Mouse (Mus musculus): ENCODE results near the gene Maml2.

DNA sequence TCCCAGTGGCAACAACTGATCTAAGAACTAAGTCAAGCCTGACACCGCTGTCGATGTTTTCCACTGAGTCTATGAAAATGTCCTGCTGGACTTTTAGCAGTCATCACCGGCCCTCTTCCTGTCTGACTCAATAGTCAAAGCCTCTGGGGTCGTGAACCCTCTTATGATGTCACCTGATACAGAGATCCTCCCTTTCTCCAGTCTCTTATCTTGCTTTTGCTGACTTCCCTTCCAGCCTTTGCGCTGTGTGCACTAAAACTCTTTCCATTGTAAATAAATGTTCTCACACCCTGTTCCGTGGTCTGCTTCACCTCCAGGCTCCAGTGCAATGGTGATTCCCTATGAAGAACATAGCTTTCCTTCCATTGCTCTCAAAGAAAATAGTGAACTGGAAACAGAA lies 132.5 kb downstream of the Maml2 start:
- TF ChIP-seq EP300 (optimal IDR thresholded peaks at IDR 0.05) (no peak), CTCF (IDR thresholded peaks at IDR 0.05; ENCODE audit: low read depth) (no peak)

All from stomach, postnatal 0 days (tissue).